Mouse (Mus musculus) heart, embryonic 14.5 days (tissue): ENCODE measurements at regions not wholly inside any gene's neighbourhood (a gene's known extent, or its start where the extent isn't known, plus 50 kb on each side); places are given as distances from the start of the nearest gene placed in this dataset.
"Not testable (repeated sequence)": the region's sequence is repeated elsewhere in the genome, so short reads cannot be mapped to it uniquely, and the experiment has no call there.

ENCODE experiments used
- ATAC-seq: fragments of 200-750 bp; cut with Nextera tagmentation; 2 replicates; pipeline ENCODE4 v1.8.0; 2017; ENCODE audit warnings: low read depth, moderate TSS enrichment; ENCODE audit not compliant: insufficient number of reproducible peaks, insufficient read depth, low FRiP score
- H3K27ac ChIP-seq, 2 experiments: fragments of 200-500 bp in 1 of 2; fragments of 300-500 bp in 1 of 2; sonication (generic) in 1 of 2; replicated peaks in 1 of 2; 2 replicates each; pipeline ENCODE4 v1.5.1; 2012 to 2014; ENCODE audit warnings: low read depth in 2 of 2, low read length in 2 of 2, control low read depth in 1 of 2, mild to moderate bottlenecking in 1 of 2, mixed read lengths in 1 of 2; ENCODE audit not compliant: control insufficient read depth in 1 of 2, insufficient read depth in 1 of 2
- H3K27me3 ChIP-seq: fragments of 300-500 bp; sonication (generic); 2 replicates; pipeline ENCODE4 v1.6.1; 2014; ENCODE audit warnings: mild to moderate bottlenecking, low read length, control low read depth; ENCODE audit not compliant: control insufficient read depth, insufficient read depth
- H3K36me3 ChIP-seq: fragments of 300-500 bp; sonication (generic); 2 replicates; pipeline ENCODE4 v1.6.1; 2014; ENCODE audit warnings: mild to moderate bottlenecking, control low read depth, low read length, mixed read lengths; ENCODE audit not compliant: control insufficient read depth, insufficient read depth
- H3K4me1 ChIP-seq, 2 experiments: fragments of 200-500 bp in 1 of 2; fragments of 300-500 bp in 1 of 2; sonication (generic) in 1 of 2; 2 replicates each; pipeline ENCODE4 v1.6.1; 2012 to 2014; ENCODE audit warnings: low read length in 2 of 2, control low read depth in 1 of 2, mixed read lengths in 1 of 2; ENCODE audit not compliant: control insufficient read depth in 2 of 2, insufficient read depth in 2 of 2
- H3K4me2 ChIP-seq: fragments of 300-500 bp; sonication (generic); 2 replicates; pipeline ENCODE4 v1.6.1; 2014; ENCODE audit warnings: mild to moderate bottlenecking, low read length
- H3K4me3 ChIP-seq, 2 experiments: fragments of 200-500 bp in 1 of 2; fragments of 300-500 bp in 1 of 2; sonication (generic) in 1 of 2; 2 replicates each; pipeline ENCODE4 v1.5.1; 2012 to 2014; ENCODE audit warnings: low read length in 2 of 2, mild to moderate bottlenecking in 2 of 2, control low read depth in 1 of 2, low read depth in 1 of 2, moderate library complexity in 1 of 2; ENCODE audit not compliant: control insufficient read depth in 1 of 2, insufficient read depth in 1 of 2
- H3K9ac ChIP-seq: fragments of 300-500 bp; sonication (generic); 2 replicates; pipeline ENCODE4 v1.6.1; 2014; ENCODE audit warnings: mild to moderate bottlenecking, low read length
- H3K9me3 ChIP-seq: fragments of 300-500 bp; sonication (generic); 2 replicates; pipeline ENCODE4 v1.6.1; 2016; ENCODE audit warnings: low read length, control low read depth; ENCODE audit not compliant: control insufficient read depth
- WGBS: fragments of 180-500 bp; shearing (Covaris S2); extraction: QIAGEN DNeasy Blood & Tissue Kit; methylation state at CpG from one replicate; pipeline ENCODE4 v1.1.7; 2014; 5-methylcytosine and 5-hydroxymethylcytosine counted together

GRCm38 (mm10) chr9:88244492-88244891 is 82.5 kb upstream of the Nt5e start:
- WGBS: 79% methylated on average over 3 of the region's 3 CpGs
- no peaks in the 10 kb centered on the region for H3K36me3 ChIP-seq
- no peak overlapping the region for H3K27ac ChIP-seq
- H3K9ac ChIP-seq: no peak overlapping the region
- no peak overlapping the region for H3K4me2 ChIP-seq
- no peak for ATAC-seq
- H3K4me3 ChIP-seq: no peak overlapping the region
- no peaks in the 10 kb centered on the region for H3K27me3 ChIP-seq
- no peaks in the 10 kb centered on the region for H3K9me3 ChIP-seq
- peaks cover 8 to 12% of the 10 kb centered on the region in 2 experiments for H3K4me1 ChIP-seq

GRCm38 (mm10) chr9:88255948-88256347 is 71.0 kb upstream of the Nt5e start:
- Histone ChIP-seq H3K27ac (no peak overlapping the region), H3K9ac (no peak overlapping the region), H3K4me1 (no peaks in the 10 kb centered on the region), H3K27me3 (no peaks in the 10 kb centered on the region), H3K4me3 (no peak overlapping the region), H3K36me3 (no peaks in the 10 kb centered on the region), H3K9me3 (no peaks in the 10 kb centered on the region), H3K4me2 (no peak overlapping the region)
- WGBS: 69% methylated on average over 7 of the region's 7 CpGs
- ATAC-seq: no peak

GRCm38 (mm10) chr9:88259627-88260026 is 67.4 kb upstream of the Nt5e start:
- no peak overlapping the region for H3K27ac ChIP-seq
- 74% methylated on average over 4 of the region's 4 CpGs for WGBS
- no peak for ATAC-seq
- H3K9me3 ChIP-seq: no peaks in the 10 kb centered on the region
- no peak overlapping the region for H3K9ac ChIP-seq
- H3K4me3 ChIP-seq: no peak overlapping the region
- H3K27me3 ChIP-seq: no peaks in the 10 kb centered on the region
- no peaks in the 10 kb centered on the region for H3K4me1 ChIP-seq
- no peaks in the 10 kb centered on the region for H3K36me3 ChIP-seq
- H3K4me2 ChIP-seq: no peak overlapping the region

GRCm38 (mm10) chr9:88260072-88260635 is 66.8 kb upstream of the Nt5e start:
- WGBS: 60% methylated on average over 2 of the region's 2 CpGs
- Histone ChIP-seq H3K27ac (no peak overlapping the region), H3K27me3 (no peaks in the 10 kb centered on the region), H3K4me2 (no peak overlapping the region), H3K9me3 (no peaks in the 10 kb centered on the region), H3K4me1 (no peaks in the 10 kb centered on the region), H3K9ac (no peak overlapping the region), H3K36me3 (no peaks in the 10 kb centered on the region), H3K4me3 (no peak overlapping the region)
- no peak for ATAC-seq

- no peak overlapping the region for H3K9ac ChIP-seq
- no peak overlapping the region for H3K4me2 ChIP-seq
- no peaks in the 10 kb centered on the region for H3K27me3 ChIP-seq
- no peak for ATAC-seq
- H3K4me3 ChIP-seq: no peak overlapping the region
- H3K4me1 ChIP-seq: no peaks in the 10 kb centered on the region
- no peaks in the 10 kb centered on the region for H3K9me3 ChIP-seq
- 73% methylated on average over 3 of the region's 3 CpGs for WGBS
- H3K36me3 ChIP-seq: no peaks in the 10 kb centered on the region
- no peak overlapping the region for H3K27ac ChIP-seq
Measured at GRCm38 (mm10) chr9:88262461-88262860, 64.5 kb upstream of the Nt5e start.

GRCm38 (mm10) chr9:88266346-88266745 is 60.7 kb upstream of the Nt5e start:
- not testable (repeated sequence) for H3K9ac ChIP-seq

GRCm38 (mm10) chr9:88268811-88269210 is 58.2 kb upstream of the Nt5e start:
- H3K27me3 ChIP-seq: no peaks in the 10 kb centered on the region
- no peak overlapping the region for H3K4me3 ChIP-seq
- no peak overlapping the region for H3K9ac ChIP-seq
- H3K9me3 ChIP-seq: no peaks in the 10 kb centered on the region
- H3K4me1 ChIP-seq: peaks cover 1 to 5% of the 10 kb centered on the region in 2 experiments
- no peak overlapping the region for H3K27ac ChIP-seq
- no peak overlapping the region for H3K4me2 ChIP-seq
- ATAC-seq: no peak
- no peaks in the 10 kb centered on the region for H3K36me3 ChIP-seq
- WGBS: 72% methylated on average over 2 of the region's 2 CpGs

More at GRCm38 (mm10) chr9:88266346-88266745, 60.7 kb upstream of the Nt5e start:
- not testable (repeated sequence) for H3K4me1 ChIP-seq, H3K27me3 ChIP-seq, H3K36me3 ChIP-seq, H3K9me3 ChIP-seq, H3K4me3 ChIP-seq, H3K4me2 ChIP-seq, ATAC-seq, H3K27ac ChIP-seq
- WGBS: 61% methylated on average over 1 of the region's 1 CpGs

GRCm38 (mm10) chr9:88269216-88269615 is 57.8 kb upstream of the Nt5e start:
- ATAC-seq: no peak
- H3K27ac ChIP-seq: no peak overlapping the region
- no peaks in the 10 kb centered on the region for H3K36me3 ChIP-seq
- 96% methylated on average over 5 of the region's 5 CpGs for WGBS
- H3K4me2 ChIP-seq: no peak overlapping the region
- H3K9ac ChIP-seq: no peak overlapping the region
- H3K4me1 ChIP-seq: peaks cover 4 to 8% of the 10 kb centered on the region in 2 experiments
- H3K4me3 ChIP-seq: no peak overlapping the region
- H3K9me3 ChIP-seq: no peaks in the 10 kb centered on the region
- no peaks in the 10 kb centered on the region for H3K27me3 ChIP-seq
